Mouse (Mus musculus): ENCODE measurements around the gene Lix1l. TPM values are rescaled to one million over a fixed set of nuclear protein-coding genes. Genes with fewer than 3 reads are reported as not detected.
A peak's percentile ranks its signal among the peaks of the same experiment; 100 is the strongest.

The Lix1l gene
- total and polyA plus RNA-seq, 3 experiments: 24.7 to 25.3 (median 25.2) TPM

GRCm38 (mm10) chr3:96635906-96636305 lies 35.0 kb downstream of the Lix1l start:
- WGBS: 3% methylated on average over 15 of the region's 15 CpGs
- H3K27me3 ChIP-seq (ENCODE audit: control insufficient read depth, insufficient read depth, low read length): no peaks in the 10 kb centered on the region
- no peak for DNase-seq
- no peak for TF ChIP-seq CTCF (IDR thresholded peaks at IDR 0.05)
- TF ChIP-seq POLR2A (IDR thresholded peaks at IDR 0.05; ENCODE audit: insufficient read depth, low read depth, low read length): no peak
- peak overlapping the region; percentile 94 for H3K27ac ChIP-seq
- H3K9ac ChIP-seq (ENCODE audit: low read depth, low read length): peak overlapping the region; percentile 94
- peaks cover 1% of the 10 kb centered on the region; the same call in 1 of the 2 replicates for H3K79me2 ChIP-seq (replicated peaks; ENCODE audit: control insufficient read depth, insufficient read depth, low read length)
- H3K4me1 ChIP-seq (ENCODE audit: control insufficient read depth, insufficient read depth, low read length): peaks cover 6% of the 10 kb centered on the region
- H3K36me3 ChIP-seq (ENCODE audit: control insufficient read depth, insufficient read depth, low read length): peaks cover 8% of the 10 kb centered on the region; the same call in 1 of the 2 replicates
- intact Hi-C loops (cut with DNase I): no loop called here
- H3K4me3 ChIP-seq: peak overlapping the region; percentile 95

- peaks cover 6% of the 10 kb centered on the region for H3K4me1 ChIP-seq (ENCODE audit: control insufficient read depth, insufficient read depth, low read length)
- intact Hi-C loops (cut with DNase I): no loop called here
- TF ChIP-seq EP300 (IDR thresholded peaks at IDR 0.05; ENCODE audit: insufficient read depth, low read depth, low read length) (no peak), POLR2A (IDR thresholded peaks at IDR 0.05; ENCODE audit: insufficient read depth, low read depth, low read length) (no peak), CTCF (IDR thresholded peaks at IDR 0.05) (no peak)
- no peaks in the 10 kb centered on the region for H3K27me3 ChIP-seq (ENCODE audit: control insufficient read depth, insufficient read depth, low read length)
- H3K9ac ChIP-seq (ENCODE audit: low read depth, low read length): no peak overlapping the region
- peaks cover 4% of the 10 kb centered on the region; the same call in 1 of the 2 replicates for H3K36me3 ChIP-seq (ENCODE audit: control insufficient read depth, insufficient read depth, low read length)
- H3K27ac ChIP-seq: no peak overlapping the region
- DNase-seq: no peak
- peak overlapping the region; percentile 95 for H3K4me3 ChIP-seq
- H3K79me2 ChIP-seq (replicated peaks; ENCODE audit: control insufficient read depth, insufficient read depth, low read length): peaks cover 1% of the 10 kb centered on the region
- WGBS: 61% methylated on average over 11 of the region's 11 CpGs
Measured at GRCm38 (mm10) chr3:96636448-96636847, 35.5 kb downstream of the Lix1l start.

DNA sequence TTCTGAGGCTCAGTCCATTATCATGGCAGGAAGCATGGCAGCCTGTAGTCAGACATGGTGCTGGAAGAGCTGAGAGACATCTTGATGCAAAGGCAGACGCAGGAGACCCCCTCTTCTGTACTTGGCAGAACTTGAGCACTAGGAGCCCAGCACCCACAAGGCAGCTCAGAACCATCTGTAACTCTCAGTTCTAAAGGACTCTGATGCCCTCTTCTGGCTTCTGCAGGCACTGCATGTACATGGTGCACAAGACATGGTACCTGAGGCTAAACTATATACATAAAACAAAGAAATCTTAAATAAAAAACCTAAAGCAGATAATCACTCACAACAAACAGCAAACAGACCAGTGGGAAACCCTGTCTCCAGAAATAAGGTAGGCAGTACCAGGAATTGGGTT lies 38.3 kb downstream of the Lix1l start:
- H3K27ac ChIP-seq: no peak overlapping the region
- H3K36me3 ChIP-seq (ENCODE audit: control insufficient read depth, insufficient read depth, low read length): no peaks in the 10 kb centered on the region
- no peak overlapping the region for H3K4me3 ChIP-seq
- H3K4me1 ChIP-seq (ENCODE audit: control insufficient read depth, insufficient read depth, low read length): peaks cover 6% of the 10 kb centered on the region
- 85% methylated on average over 1 of the region's 1 CpGs for WGBS
- peak; percentile 61 to 77 for DNase-seq
- H3K27me3 ChIP-seq (ENCODE audit: control insufficient read depth, insufficient read depth, low read length): no peaks in the 10 kb centered on the region
- H3K9ac ChIP-seq (ENCODE audit: low read depth, low read length): no peak overlapping the region
- TF ChIP-seq POLR2A (IDR thresholded peaks at IDR 0.05; ENCODE audit: insufficient read depth, low read depth, low read length): no peak
- peak; percentile 95 for TF ChIP-seq CTCF (IDR thresholded peaks at IDR 0.05)
- peak; percentile 60; the same call in 1 of the 2 replicates for TF ChIP-seq EP300 (IDR thresholded peaks at IDR 0.05; ENCODE audit: insufficient read depth, low read depth, low read length)
- intact Hi-C loops (cut with DNase I): loop anchor here (1.0 kb wide), 2 partner anchors 59 to 92 kb away; no protein-coding TSS in a partner anchor
- peaks cover 1% of the 10 kb centered on the region for H3K79me2 ChIP-seq (replicated peaks; ENCODE audit: control insufficient read depth, insufficient read depth, low read length)

DNA sequence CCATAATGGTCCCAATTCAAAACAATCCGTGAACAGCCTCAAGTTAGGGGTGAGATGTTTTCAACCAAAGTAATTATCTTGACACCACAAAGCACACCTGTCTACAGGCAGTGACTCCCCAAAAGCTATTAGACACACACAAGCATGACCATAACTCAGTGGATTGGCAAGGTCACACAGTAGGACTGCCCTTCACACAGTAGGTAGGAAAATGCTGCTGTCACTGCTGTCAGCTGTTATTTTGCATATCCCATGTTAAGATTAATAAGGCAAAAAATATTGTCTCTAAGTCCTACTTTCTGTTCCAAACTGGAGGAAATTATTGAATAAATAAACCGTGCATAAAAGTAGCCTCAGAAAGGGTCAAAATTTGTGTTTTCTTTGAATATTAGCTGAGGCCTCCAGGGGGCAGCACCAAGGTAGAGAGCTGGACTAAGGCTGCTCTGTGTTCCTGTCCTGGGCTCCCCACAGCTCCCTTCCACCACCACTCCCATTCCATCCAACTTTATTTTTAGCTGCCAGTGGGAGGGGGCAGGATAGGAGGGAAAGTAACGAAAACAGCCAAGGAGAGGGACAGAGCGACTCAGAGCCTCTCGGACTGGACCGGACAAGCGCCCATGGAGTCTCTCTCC lies 44.2 kb downstream of the Lix1l start, which contains the start of gene Itga10:
Gene Itga10 (plus strand): TSS at position 567 of the 632 bp plus-strand sequence.
- H3K27ac ChIP-seq: no peak within 1 kb of the TSS
- 48% methylated on average over 7 of the region's 7 CpGs for WGBS
- intact Hi-C loops (cut with DNase I): loop anchor here (5.0 kb wide), 1 partner anchor 62 kb away; the partner anchor contains the start of gene Nudt17
- H3K9ac ChIP-seq (ENCODE audit: low read depth, low read length): no peak within 1 kb of the TSS
- DNase-seq: peak; percentile 23 to 49
- H3K36me3 ChIP-seq (ENCODE audit: control insufficient read depth, insufficient read depth, low read length): no peaks in the 10 kb centered on the region
- H3K4me1 ChIP-seq (ENCODE audit: control insufficient read depth, insufficient read depth, low read length): peaks cover 2% of the 10 kb centered on the region
- H3K27me3 ChIP-seq (ENCODE audit: control insufficient read depth, insufficient read depth, low read length): no peaks in the 10 kb centered on the region
- no peaks in the 10 kb centered on the region; the same call in 1 of the 2 replicates for H3K79me2 ChIP-seq (replicated peaks; ENCODE audit: control insufficient read depth, insufficient read depth, low read length)
- peak; percentile 78 for TF ChIP-seq CTCF (IDR thresholded peaks at IDR 0.05)
- no peak for TF ChIP-seq EP300 (IDR thresholded peaks at IDR 0.05; ENCODE audit: insufficient read depth, low read depth, low read length)
- no peak for TF ChIP-seq POLR2A (IDR thresholded peaks at IDR 0.05; ENCODE audit: insufficient read depth, low read depth, low read length)
- no peak within 1 kb of the TSS for H3K4me3 ChIP-seq

DNA sequence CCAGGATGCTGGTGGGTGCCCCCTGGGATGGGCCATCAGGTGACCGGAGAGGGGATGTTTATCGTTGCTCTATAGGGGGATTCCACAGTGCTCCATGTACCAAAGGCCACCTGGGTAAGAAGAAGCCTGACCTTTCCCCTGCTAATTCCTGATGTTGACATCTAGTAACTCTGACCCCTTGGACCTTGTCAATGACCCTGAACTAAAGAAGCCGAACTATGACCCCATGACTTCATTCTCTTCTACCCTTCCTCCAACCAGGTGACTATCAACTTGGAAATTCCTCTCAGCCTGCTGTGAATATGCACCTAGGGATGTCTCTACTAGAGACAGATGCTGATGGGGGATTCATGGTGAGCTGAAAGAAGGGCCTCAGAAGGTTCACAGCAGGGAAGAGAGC lies 46.4 kb downstream of the Lix1l start:
- Histone ChIP-seq H3K9ac (ENCODE audit: low read depth, low read length) (no peak overlapping the region), H3K27me3 (ENCODE audit: control insufficient read depth, insufficient read depth, low read length) (no peaks in the 10 kb centered on the region), H3K4me1 (ENCODE audit: control insufficient read depth, insufficient read depth, low read length) (peaks cover 2% of the 10 kb centered on the region), H3K36me3 (ENCODE audit: control insufficient read depth, insufficient read depth, low read length) (no peaks in the 10 kb centered on the region), H3K4me3 (no peak overlapping the region), H3K27ac (no peak overlapping the region), H3K79me2 (replicated peaks; ENCODE audit: control insufficient read depth, insufficient read depth, low read length) (no peaks in the 10 kb centered on the region)
- no peak for DNase-seq
- WGBS: 89% methylated on average over 3 of the region's 3 CpGs
- TF ChIP-seq POLR2A (IDR thresholded peaks at IDR 0.05; ENCODE audit: insufficient read depth, low read depth, low read length) (no peak), CTCF (IDR thresholded peaks at IDR 0.05) (no peak), EP300 (IDR thresholded peaks at IDR 0.05; ENCODE audit: insufficient read depth, low read depth, low read length) (no peak)
- intact Hi-C loops (cut with DNase I): loop anchor here (5.0 kb wide), 1 partner anchor 60 kb away; the partner anchor contains the start of gene Nudt17

DNA sequence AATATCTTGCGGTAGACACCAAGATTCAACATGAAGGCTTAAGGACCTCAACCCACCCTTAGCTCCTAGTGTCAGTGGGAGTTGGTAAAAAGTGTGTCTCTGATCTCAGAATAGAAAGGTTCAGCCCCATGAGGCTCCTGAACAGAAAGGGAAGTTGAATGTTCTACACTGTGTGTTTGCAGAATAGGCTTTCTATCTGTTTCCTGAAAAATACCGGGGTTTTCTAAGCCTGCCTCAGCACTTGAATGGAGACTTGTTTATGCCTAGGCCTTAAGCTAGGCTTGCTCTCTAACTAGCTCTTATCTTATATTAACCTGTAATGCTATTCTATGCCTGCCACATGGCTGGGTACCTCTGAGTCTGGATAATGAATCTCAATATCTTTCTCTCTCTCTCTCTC lies 60.0 kb downstream of the Lix1l start:
- Histone ChIP-seq H3K27ac (no peak overlapping the region), H3K4me3 (no peak overlapping the region), H3K9ac (ENCODE audit: low read depth, low read length) (no peak overlapping the region), H3K79me2 (replicated peaks; ENCODE audit: control insufficient read depth, insufficient read depth, low read length) (no peaks in the 10 kb centered on the region), H3K4me1 (ENCODE audit: control insufficient read depth, insufficient read depth, low read length) (peaks cover 2% of the 10 kb centered on the region; the same call in 1 of the 2 replicates), H3K27me3 (ENCODE audit: control insufficient read depth, insufficient read depth, low read length) (no peaks in the 10 kb centered on the region), H3K36me3 (ENCODE audit: control insufficient read depth, insufficient read depth, low read length) (no peaks in the 10 kb centered on the region)
- TF ChIP-seq EP300 (IDR thresholded peaks at IDR 0.05; ENCODE audit: insufficient read depth, low read depth, low read length) (no peak), POLR2A (IDR thresholded peaks at IDR 0.05; ENCODE audit: insufficient read depth, low read depth, low read length) (no peak)
- DNase-seq: no peak
- intact Hi-C loops (cut with DNase I): no loop called here
- 55% methylated on average over 2 of the region's 2 CpGs for WGBS

All from heart, adult 2 months (tissue).